Mouse (Mus musculus) G1E (cell line): ENCODE measurements around the gene Prom1.

Experiments
- CTCF ChIP-seq: IDR thresholded peaks from 2 replicates; pipeline ENCODE4 v1.5.1; 2012; ENCODE audit warnings: low read depth, low read length, inconsistent platforms, mixed read lengths
- GATA2 ChIP-seq: IDR thresholded peaks from 2 replicates; pipeline ENCODE4 v1.6.1; 2012; ENCODE audit warnings: low read depth, low read length, inconsistent platforms, borderline replicate concordance

- TF ChIP-seq GATA2: no peak
- peak; percentile 33; the same call in 1 of the 2 replicates for TF ChIP-seq CTCF
Measured at GRCm38 (mm10) chr5:44048568-44049363, 53.1 kb downstream of the Prom1 start.
